Mouse (Mus musculus) olfactory bulb, adult 2 months (tissue): ENCODE results near the gene Tgoln1.

Experiments used
- CTCF ChIP-seq: fragments of 200-500 bp; IDR thresholded peaks from 2 replicates; pipeline ENCODE4 v1.5.1; 2012; ENCODE audit warnings: low read depth, mild to moderate bottlenecking, low read length, moderate library complexity; ENCODE audit not compliant: insufficient read depth
- POLR2A ChIP-seq: fragments of 200-500 bp; IDR thresholded peaks from 2 replicates; pipeline ENCODE4 v1.6.1; 2012; ENCODE audit warnings: mild to moderate bottlenecking, low read depth, low read length, moderate library complexity; ENCODE audit not compliant: insufficient read depth

GRCm38 (mm10) chr6:72604066-72604465 is 12.7 kb downstream of the Tgoln1 start:
- no peak for TF ChIP-seq CTCF
- TF ChIP-seq POLR2A = no peak
